Mouse (Mus musculus): ENCODE results near the gene Tmem87b. TPM values are rescaled to one million over a fixed set of nuclear protein-coding genes. Genes with fewer than 3 reads are reported as not detected.
A peak's percentile ranks its signal among the peaks of the same experiment; 100 is the strongest.

Tmem87b gene
- polyA plus RNA-seq (2015; fragmentation: Nextera tagmentation; extraction: Ambion mirVana), result 35.1 and 35.9 TPM in 2 replicates

GRCm38 (mm10) chr2:128817786-128818681 lies at the start of gene Tmem87b:
Gene Tmem87b, plus strand, starts transcription at chr2:128818118.
- peak; percentile 95 for ATAC-seq
- Histone ChIP-seq H3K36me3 (ENCODE audit: control insufficient read depth, insufficient read depth, low read length) (no peaks in the 10 kb centered on the region), H3K4me1 (ENCODE audit: control insufficient read depth, insufficient read depth, low read depth, low read length) (peaks cover 14% of the 10 kb centered on the region), H3K27me3 (replicated peaks; ENCODE audit: control insufficient read depth, insufficient read depth, low read length) (no peaks in the 10 kb centered on the region), H3K9me3 (ENCODE audit: control insufficient read depth, low read length) (no peaks in the 10 kb centered on the region), H3K4me2 (ENCODE audit: low read length) (peak within 1 kb of the TSS; percentile 70), H3K9ac (ENCODE audit: low read depth, low read length) (peak within 1 kb of the TSS; percentile 83), H3K27ac (ENCODE audit: low read depth, low read length) (peak within 1 kb of the TSS; percentile 91), H3K4me3 (ENCODE audit: low read length) (peak within 1 kb of the TSS; percentile 74)
- under 1% methylated on average over 56 of the region's 59 CpGs for WGBS

DNA sequence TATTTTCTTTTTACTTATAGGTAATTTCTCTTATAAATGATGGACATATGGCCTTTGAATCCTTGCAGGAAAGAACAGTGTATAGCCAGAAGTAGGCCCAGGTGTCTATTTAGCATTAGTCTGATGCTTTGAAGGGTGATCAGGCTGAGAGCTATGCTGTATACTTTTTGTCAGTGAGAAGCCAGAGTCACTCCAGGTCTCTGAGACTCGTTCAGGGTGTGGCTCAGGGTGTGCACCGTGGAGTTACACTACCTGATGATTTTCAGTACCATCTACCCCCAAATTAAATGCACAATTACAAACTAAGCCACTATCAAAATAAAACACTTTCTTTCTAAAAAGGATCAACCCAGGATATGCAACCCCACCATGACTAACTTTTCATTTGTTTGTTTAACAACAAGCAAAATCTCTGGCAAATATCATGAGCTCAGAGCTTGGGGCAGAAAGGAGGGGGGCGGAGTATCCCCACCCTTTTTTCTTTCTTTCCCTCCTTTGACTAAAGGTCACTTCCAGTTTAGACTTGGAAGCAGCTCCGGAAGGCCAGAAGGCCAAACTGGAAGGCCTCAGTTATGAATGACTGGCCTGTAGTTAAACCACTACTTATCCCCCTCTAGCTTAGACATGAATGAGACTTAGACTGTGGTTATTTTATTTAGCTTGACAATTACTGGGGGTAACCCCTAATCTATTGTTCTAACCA lies 49.2 kb upstream of the Tmem87b start:
- H3K36me3 ChIP-seq (ENCODE audit: control insufficient read depth, insufficient read depth, low read length), result no peaks in the 10 kb centered on the region
- 86% methylated on average over 4 of the region's 4 CpGs for WGBS
- no peak overlapping the region for H3K4me2 ChIP-seq (ENCODE audit: low read length)
- H3K9ac ChIP-seq (ENCODE audit: low read depth, low read length), result no peak overlapping the region
- H3K4me1 ChIP-seq (ENCODE audit: control insufficient read depth, insufficient read depth, low read depth, low read length), result no peaks in the 10 kb centered on the region
- ATAC-seq, result no peak
- no peak overlapping the region for H3K27ac ChIP-seq (ENCODE audit: low read depth, low read length)
- H3K4me3 ChIP-seq (ENCODE audit: low read length), result no peak overlapping the region
- H3K27me3 ChIP-seq (replicated peaks; ENCODE audit: control insufficient read depth, insufficient read depth, low read length), result no peaks in the 10 kb centered on the region
- H3K9me3 ChIP-seq (ENCODE audit: control insufficient read depth, low read length), result no peaks in the 10 kb centered on the region

DNA sequence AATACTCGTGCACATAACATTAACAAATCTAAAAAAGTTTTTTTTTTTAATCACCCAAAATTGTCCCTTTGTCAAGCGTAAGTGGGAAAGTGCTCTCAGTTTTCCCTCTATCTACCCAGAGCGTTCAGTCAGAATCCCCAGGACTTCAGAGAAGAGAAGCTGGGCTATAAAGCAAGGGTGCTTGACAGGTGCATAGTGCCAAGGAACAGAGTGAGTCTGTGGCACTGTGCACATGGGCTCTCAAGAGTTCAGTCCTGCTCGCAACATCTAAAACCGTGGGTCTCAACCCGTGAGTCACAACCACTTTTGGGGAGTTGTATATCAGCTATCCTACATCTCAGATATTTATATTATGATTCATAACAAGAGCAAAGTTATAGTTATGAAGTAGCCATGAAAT lies 47.4 kb upstream of the Tmem87b start:
- no peak for ATAC-seq
- 93% methylated on average over 6 of the region's 6 CpGs for WGBS
- Histone ChIP-seq H3K4me2 (ENCODE audit: low read length) (no peak overlapping the region), H3K9me3 (ENCODE audit: control insufficient read depth, low read length) (no peaks in the 10 kb centered on the region), H3K4me1 (ENCODE audit: control insufficient read depth, insufficient read depth, low read depth, low read length) (no peaks in the 10 kb centered on the region), H3K27me3 (replicated peaks; ENCODE audit: control insufficient read depth, insufficient read depth, low read length) (no peaks in the 10 kb centered on the region), H3K27ac (ENCODE audit: low read depth, low read length) (no peak overlapping the region), H3K4me3 (ENCODE audit: low read length) (no peak overlapping the region), H3K36me3 (ENCODE audit: control insufficient read depth, insufficient read depth, low read length) (no peaks in the 10 kb centered on the region), H3K9ac (ENCODE audit: low read depth, low read length) (no peak overlapping the region)

DNA sequence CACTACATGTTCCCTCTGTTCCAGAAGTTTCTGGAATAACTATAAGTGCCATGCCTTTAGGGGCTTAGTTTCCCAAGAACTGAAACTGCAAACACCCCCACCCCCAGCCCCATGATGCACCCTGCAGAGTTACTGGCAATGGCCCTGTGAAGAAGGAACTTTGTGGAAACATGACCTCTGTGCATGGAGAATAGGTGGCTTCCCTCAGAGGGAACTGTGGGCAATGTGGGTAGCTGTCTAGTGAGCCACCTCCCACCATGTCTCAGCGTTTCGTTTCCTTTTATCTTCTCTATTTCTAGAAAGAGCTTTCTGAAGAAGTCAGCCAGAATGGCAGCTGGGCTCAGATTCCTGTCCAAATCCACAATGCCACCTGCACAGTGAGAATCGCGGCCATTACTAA lies 46.9 kb upstream of the Tmem87b start:
- Histone ChIP-seq H3K4me1 (ENCODE audit: control insufficient read depth, insufficient read depth, low read depth, low read length) (no peaks in the 10 kb centered on the region), H3K27ac (ENCODE audit: low read depth, low read length) (no peak overlapping the region), H3K4me2 (ENCODE audit: low read length) (no peak overlapping the region), H3K9me3 (ENCODE audit: control insufficient read depth, low read length) (no peaks in the 10 kb centered on the region), H3K4me3 (ENCODE audit: low read length) (no peak overlapping the region), H3K27me3 (replicated peaks; ENCODE audit: control insufficient read depth, insufficient read depth, low read length) (no peaks in the 10 kb centered on the region), H3K36me3 (ENCODE audit: control insufficient read depth, insufficient read depth, low read length) (no peaks in the 10 kb centered on the region), H3K9ac (ENCODE audit: low read depth, low read length) (no peak overlapping the region)
- 94% methylated on average over 4 of the region's 4 CpGs for WGBS
- ATAC-seq, result no peak

- no peaks in the 10 kb centered on the region for H3K36me3 ChIP-seq (ENCODE audit: control insufficient read depth, insufficient read depth, low read length)
- no peak overlapping the region for H3K4me3 ChIP-seq (ENCODE audit: low read length)
- no peaks in the 10 kb centered on the region for H3K9me3 ChIP-seq (ENCODE audit: control insufficient read depth, low read length)
- no peak overlapping the region for H3K4me2 ChIP-seq (ENCODE audit: low read length)
- no peak for ATAC-seq
- no peaks in the 10 kb centered on the region for H3K27me3 ChIP-seq (replicated peaks; ENCODE audit: control insufficient read depth, insufficient read depth, low read length)
- WGBS, result 72% methylated on average over 7 of the region's 7 CpGs
- no peak overlapping the region for H3K9ac ChIP-seq (ENCODE audit: low read depth, low read length)
- H3K4me1 ChIP-seq (ENCODE audit: control insufficient read depth, insufficient read depth, low read depth, low read length), result no peaks in the 10 kb centered on the region
- H3K27ac ChIP-seq (ENCODE audit: low read depth, low read length), result no peak overlapping the region
These were observed 46.1 kb upstream of the Tmem87b start for GRCm38 (mm10) chr2:128771750-128772338.

DNA sequence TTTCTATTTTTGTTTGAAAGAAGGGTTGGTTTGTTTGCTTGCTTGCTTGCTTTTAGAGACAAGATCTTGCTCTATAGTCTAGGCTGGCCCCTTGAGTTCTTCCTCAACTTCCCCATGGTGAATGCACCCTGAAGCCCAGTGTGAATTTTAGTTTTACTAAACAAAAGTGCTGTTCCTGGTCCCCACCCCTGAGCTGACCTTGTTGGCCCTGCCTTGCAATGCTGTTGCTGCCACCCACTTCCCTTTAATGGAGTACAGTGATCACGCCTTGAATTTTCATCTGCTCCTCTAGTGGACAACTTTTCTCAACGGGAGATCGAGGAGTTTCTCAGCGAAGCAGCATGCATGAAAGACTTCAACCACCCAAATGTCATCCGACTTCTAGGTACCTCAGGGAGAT lies 35.7 kb upstream of the Tmem87b start:
- 91% methylated on average over 5 of the region's 5 CpGs for WGBS
- Histone ChIP-seq H3K36me3 (ENCODE audit: control insufficient read depth, insufficient read depth, low read length) (no peaks in the 10 kb centered on the region), H3K4me1 (ENCODE audit: control insufficient read depth, insufficient read depth, low read depth, low read length) (no peaks in the 10 kb centered on the region), H3K27me3 (replicated peaks; ENCODE audit: control insufficient read depth, insufficient read depth, low read length) (no peaks in the 10 kb centered on the region), H3K9me3 (ENCODE audit: control insufficient read depth, low read length) (no peaks in the 10 kb centered on the region), H3K4me3 (ENCODE audit: low read length) (no peak overlapping the region), H3K27ac (ENCODE audit: low read depth, low read length) (no peak overlapping the region), H3K4me2 (ENCODE audit: low read length) (no peak overlapping the region), H3K9ac (ENCODE audit: low read depth, low read length) (no peak overlapping the region)
- ATAC-seq, result no peak

- 81% methylated on average over 10 of the region's 10 CpGs for WGBS
- no peak overlapping the region for H3K9ac ChIP-seq (ENCODE audit: low read depth, low read length)
- no peaks in the 10 kb centered on the region for H3K4me1 ChIP-seq (ENCODE audit: control insufficient read depth, insufficient read depth, low read depth, low read length)
- no peak overlapping the region for H3K4me2 ChIP-seq (ENCODE audit: low read length)
- H3K36me3 ChIP-seq (ENCODE audit: control insufficient read depth, insufficient read depth, low read length), result no peaks in the 10 kb centered on the region
- H3K4me3 ChIP-seq (ENCODE audit: low read length), result no peak overlapping the region
- H3K27ac ChIP-seq (ENCODE audit: low read depth, low read length), result no peak overlapping the region
- no peaks in the 10 kb centered on the region for H3K27me3 ChIP-seq (replicated peaks; ENCODE audit: control insufficient read depth, insufficient read depth, low read length)
- ATAC-seq, result no peak
- no peaks in the 10 kb centered on the region for H3K9me3 ChIP-seq (ENCODE audit: control insufficient read depth, low read length)
These were observed 34.1 kb upstream of the Tmem87b start for GRCm38 (mm10) chr2:128783660-128784345.

DNA sequence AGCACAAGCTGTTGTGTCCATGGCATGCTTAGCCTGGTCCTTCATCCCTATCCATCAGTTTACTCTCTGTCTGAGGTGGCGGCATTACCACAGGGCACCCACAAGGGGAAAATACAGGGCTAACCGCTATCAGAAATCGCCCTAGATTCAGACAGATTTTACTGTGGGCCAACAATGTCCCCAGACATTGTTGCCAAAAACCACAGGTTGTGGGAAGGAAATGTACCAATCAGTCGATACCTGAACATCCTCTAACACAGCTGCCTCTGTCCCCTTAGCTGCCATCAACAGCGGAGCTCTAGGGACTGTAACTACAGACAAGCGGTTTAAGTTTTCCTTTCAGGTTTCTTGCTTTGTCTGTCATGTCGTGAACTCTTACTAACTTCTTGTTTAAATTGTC lies 33.1 kb upstream of the Tmem87b start:
- no peak for ATAC-seq

More for the DNA sequence above, 33.1 kb upstream of the Tmem87b start:
- H3K4me1 ChIP-seq (ENCODE audit: control insufficient read depth, insufficient read depth, low read depth, low read length), result no peaks in the 10 kb centered on the region
- H3K4me2 ChIP-seq (ENCODE audit: low read length), result no peak overlapping the region
- H3K4me3 ChIP-seq (ENCODE audit: low read length), result no peak overlapping the region
- no peak overlapping the region for H3K9ac ChIP-seq (ENCODE audit: low read depth, low read length)
- no peak overlapping the region for H3K27ac ChIP-seq (ENCODE audit: low read depth, low read length)
- H3K36me3 ChIP-seq (ENCODE audit: control insufficient read depth, insufficient read depth, low read length), result no peaks in the 10 kb centered on the region
- 96% methylated on average over 7 of the region's 7 CpGs for WGBS
- H3K9me3 ChIP-seq (ENCODE audit: control insufficient read depth, low read length), result no peaks in the 10 kb centered on the region
- H3K27me3 ChIP-seq (replicated peaks; ENCODE audit: control insufficient read depth, insufficient read depth, low read length), result no peaks in the 10 kb centered on the region
